Mouse (Mus musculus) thymus, postnatal 25 days (tissue): ENCODE measurements at regions not wholly inside any gene's neighbourhood (a gene's known extent, or its start where the extent isn't known, plus 50 kb on each side); places are given as distances from the start of the nearest gene placed in this dataset.
"Not testable (repeated sequence)": the region's sequence is repeated elsewhere in the genome, so short reads cannot be mapped to it uniquely, and the experiment has no call there.

ENCODE experiments used
- DNase-seq: peaks from one replicate; pipeline ENCODE4 v3.0.0; 2022

DNA sequence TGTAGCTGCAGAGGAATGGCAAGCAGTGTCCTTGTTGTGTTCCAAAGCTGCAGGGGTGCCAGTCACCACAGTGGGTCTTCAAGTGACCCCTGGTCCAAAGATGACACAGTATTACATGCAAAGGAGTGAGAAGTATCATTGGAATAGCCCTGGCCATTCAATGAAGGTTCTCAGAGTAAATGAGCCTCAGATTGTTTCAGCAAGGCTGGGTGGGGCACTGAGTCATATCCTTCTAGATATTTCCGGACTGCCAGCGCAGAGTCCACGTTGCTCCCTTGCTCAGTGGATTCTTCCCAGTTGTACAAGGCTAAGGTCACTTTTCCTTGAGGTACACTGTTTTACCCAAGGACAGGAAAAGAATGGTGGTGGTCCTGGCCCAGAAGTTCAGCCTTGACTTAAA lies 319.2 kb upstream of the Irx1 start:
- DNase-seq = no peak

- no peak for DNase-seq
These were observed 320.2 kb upstream of the Irx1 start for GRCm38 (mm10) chr13:72283701-72284100.

- DNase-seq = no peak
These were observed 322.8 kb upstream of the Irx1 start for GRCm38 (mm10) chr13:72286301-72286700.

- no peak for DNase-seq
These were observed 325.0 kb upstream of the Irx1 start for GRCm38 (mm10) chr13:72288381-72289092.

- no peak for DNase-seq
These were observed 325.6 kb upstream of the Irx1 start for GRCm38 (mm10) chr13:72289093-72289501.

- DNase-seq = no peak
These were observed 328.8 kb upstream of the Irx1 start for GRCm38 (mm10) chr13:72292361-72292760.

GRCm38 (mm10) chr13:72293059-72293694 lies 329.7 kb upstream of the Irx1 start:
- DNase-seq = no peak

DNA sequence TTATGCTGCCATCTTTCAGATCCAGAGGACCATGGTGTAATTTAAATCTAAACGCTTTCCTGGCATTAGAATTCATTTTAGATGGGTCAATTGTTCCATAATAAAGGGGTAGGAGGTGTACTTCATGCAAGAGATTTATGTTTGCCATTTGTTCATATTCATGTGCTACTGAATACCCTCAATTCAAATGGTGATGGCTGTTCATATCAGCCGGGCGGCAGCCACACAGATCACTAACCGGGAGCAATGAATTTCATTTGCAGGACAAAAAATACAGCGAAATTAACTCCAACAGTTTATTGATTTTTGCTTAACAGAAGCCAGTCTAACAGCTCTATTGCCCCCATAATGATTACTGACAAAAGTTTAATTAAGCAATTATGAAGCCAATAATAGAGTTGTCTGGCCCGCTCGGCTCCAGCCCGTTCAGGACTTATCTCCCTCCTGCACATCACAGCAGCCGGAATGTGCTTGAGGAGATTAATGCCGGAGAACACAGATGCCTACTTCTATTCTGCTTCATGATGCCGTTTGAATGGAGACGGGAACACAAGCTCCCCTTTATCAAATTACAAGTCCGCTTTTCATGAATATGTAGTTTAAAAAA lies 330.3 kb upstream of the Irx2 start:
- DNase-seq = no peak

- DNase-seq = no peak
These were observed 329.0 kb upstream of the Irx2 start for GRCm38 (mm10) chr13:72299660-72300059.

DNA sequence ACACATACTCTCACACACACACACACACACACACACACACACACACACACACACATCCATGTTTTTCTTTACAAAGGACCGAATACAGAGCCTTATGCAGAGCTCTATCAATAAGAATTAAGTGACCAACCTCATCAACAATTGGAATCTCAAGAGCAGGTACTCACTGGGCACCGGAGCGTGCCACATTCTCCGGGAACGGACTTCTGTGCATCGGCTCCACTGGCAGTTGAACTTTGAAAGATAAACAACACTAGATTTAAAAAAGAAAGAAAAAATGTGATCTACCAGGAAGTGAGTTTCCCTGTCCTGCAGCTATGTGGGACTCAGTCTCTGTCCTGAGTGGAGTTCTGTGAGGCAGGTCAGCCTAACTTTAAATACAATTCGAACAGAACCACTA lies 327.5 kb upstream of the Irx2 start:
- DNase-seq = no peak

GRCm38 (mm10) chr13:72301841-72302240 lies 326.8 kb upstream of the Irx2 start:
- no peak for DNase-seq

DNA sequence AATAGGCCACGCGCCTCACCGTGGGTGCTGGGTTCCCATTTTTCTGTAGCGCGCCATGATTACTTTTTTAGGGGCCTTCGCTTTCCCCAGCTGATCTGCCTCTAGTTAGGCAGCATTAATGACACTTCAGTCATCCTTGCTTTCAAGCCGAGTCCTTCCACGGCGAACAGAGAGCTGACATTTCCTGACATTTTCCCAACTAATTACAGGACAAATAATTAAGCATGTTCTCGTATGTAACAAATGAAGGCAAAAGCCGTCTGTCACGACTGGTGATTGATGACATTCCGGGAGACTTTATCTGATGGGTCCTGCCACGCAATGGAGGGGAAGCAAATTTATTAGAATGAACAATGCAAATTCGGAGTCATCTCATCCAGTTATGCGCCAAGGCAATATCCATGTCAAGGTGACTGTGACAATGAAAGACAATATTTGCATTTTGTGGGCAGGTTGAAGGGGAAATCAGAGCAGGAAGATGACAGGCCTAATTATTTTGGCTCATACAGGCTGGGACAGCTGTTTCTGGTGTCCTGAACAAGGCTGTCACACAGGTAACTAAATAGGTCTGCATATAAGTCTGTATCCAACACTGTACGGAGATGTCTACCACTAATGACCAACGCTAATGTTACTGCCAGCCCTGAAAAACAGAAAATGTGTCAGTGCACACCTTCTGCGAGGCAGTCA lies 326.0 kb upstream of the Irx2 start:
- DNase-seq = no peak

DNA sequence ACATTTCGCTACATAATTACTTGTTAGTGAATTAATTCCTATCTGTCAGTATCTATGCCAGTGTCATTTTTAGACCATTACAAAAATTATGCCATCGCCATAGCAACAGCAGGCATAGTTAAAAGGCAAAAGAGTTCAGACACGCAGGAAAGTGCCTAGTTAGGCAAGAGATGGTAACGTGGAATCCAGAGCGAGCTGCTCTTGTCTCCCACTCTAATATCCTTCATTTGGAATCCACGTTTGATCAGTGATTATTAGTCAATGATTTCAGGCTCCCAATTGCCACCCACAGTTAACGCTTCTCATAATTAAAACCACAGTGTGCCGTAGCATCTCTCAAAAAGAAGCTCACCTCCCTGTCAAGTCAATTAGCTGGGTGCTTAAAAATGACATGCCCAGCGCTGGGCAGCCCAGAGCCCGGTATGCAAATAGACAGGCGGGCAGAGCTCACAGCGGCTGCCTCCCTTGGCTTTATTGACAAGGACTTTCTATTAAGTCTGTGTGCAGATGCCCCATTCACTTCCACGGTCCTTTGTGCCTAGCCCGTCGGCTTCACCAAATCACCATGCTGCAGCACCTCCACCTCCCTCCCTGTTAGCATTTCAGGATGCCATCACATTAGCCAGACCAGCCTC lies 325.4 kb upstream of the Irx2 start:
- DNase-seq = no peak

GRCm38 (mm10) chr13:72324041-72324690 lies 304.5 kb upstream of the Irx2 start:
- DNase-seq = no peak

DNA sequence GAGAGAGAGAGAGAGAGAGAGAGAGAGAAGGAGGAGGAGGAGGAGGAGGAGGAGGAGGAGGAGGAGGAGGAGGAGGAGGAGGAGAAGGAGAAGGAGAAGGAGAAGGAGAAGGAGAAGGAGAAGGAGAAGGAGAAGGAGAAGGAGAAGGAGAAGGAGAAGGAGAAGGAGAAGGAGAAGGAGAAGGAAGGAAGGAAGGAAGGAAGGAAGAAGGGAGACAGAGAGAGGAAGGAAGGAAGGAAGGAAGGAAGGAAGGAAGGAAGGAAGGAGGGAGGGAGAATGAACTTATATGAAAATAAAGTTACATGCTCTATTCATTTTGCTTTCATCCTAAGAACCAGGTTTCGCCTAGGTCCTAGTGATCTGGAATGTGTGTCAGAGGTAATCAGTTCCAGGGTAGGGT lies 302.4 kb upstream of the Irx2 start:
- DNase-seq = not testable (repeated sequence)

DNA sequence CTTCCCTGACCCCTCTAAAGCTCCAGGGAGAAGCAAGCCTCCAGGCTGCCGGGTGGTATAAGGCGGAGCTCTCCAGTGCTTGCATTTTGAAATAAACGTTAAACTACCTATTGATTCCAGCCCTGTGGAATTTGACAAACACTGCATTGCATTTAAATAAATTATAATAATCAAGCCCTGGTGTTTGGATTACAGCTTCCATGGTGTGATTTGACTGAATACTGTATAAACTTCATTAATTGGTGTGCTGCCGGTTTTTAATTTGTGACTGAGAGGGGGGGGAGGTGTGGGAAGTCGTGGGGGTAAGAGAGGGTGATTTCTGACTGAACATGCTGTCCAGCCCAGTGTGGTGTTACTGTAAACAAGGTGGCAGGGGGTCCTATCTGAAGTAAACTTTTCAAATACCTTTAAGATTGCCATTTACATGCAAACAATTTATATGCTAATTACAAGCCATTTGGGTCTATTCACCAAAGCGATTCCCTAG lies 282.9 kb upstream of the Irx2 start:
- no peak for DNase-seq

DNA sequence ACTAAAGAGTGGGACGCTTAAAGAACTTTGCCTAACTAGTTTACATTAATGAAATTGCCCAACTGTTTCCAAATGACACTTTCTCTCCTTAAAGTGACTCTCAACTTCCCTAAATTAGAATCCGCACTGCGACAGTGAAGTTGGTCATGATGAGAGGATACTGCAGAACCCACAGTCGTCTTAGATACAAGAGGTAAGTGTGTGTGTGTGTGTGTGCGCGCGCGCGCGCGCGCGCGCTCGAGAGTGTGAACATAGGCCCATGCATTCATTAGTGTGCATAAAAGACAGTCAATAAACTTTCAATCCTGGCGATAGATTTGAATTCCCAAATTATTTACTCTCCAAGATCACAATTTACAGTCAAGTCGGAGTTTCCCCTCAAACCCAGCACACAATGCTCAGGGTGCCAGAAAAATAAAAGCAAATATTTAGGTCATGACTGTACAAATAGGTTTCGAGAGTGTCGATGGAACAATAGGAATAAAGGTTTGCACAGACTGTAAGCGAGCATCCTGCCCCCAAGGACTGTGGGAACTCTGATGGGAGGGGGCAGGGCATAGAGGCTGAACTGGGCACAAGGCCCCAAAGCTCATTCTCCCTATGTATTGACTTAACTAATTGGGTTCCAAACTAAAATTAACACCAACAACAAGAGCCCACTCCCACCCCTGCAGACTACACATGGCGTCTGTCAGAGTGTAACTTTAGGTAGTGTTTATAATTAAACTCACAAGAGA lies 282.2 kb upstream of the Irx2 start:
- DNase-seq = no peak

- no peak for DNase-seq
These were observed 281.6 kb upstream of the Irx2 start for GRCm38 (mm10) chr13:72346944-72347586.

DNA sequence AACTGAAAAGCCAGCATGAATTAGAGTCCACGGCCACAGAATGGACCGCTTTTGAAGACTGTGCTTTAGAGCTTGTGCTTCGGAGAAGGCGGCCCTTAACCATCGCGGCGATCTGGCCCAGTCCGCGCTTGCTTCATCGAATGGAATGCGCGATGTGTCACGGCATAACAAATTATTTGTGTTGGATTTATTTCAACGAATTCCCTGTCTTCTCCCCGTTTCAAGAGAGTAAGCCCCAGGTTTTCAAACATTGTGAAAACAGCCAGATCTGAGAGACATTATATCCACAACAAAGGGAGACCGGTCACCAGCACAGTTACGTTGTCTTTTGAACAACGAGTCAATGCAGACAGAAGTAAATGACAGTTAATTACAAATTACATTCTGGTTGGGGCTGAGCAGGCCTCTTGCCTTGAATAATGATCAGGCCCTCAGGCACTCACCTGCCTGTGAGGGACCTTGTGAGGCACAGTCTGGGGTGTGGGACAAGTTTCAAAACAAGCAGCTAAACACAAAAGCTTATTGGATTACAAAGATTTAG lies 275.9 kb upstream of the Irx2 start:
- no peak for DNase-seq

GRCm38 (mm10) chr13:72355297-72355696 lies 273.3 kb upstream of the Irx2 start:
- DNase-seq = no peak

DNA sequence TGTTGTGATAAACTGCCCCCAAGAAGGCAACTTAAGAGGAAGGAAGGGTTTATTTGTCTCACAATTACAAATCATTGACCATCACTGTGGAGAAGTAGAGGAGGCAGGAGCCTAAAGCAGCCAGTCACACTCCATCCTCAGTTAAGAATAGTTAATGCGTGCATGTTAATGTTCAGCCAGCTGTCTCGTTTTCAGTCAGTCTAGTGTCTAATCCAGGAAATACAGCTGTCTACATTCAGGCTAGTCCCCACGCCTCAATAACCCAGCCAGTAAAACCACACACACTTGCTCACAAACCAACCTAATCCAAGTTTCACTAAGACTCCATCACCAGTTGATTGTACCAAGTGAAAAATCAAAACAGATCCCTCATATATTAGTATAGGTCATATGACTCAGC lies 272.8 kb upstream of the Irx2 start:
- DNase-seq = no peak
